Mouse (Mus musculus) mouse embryonic stem cell (cell line): Measurements from ENCODE around the gene Gm19684.
"Not testable (repeated sequence)": the region's sequence is repeated elsewhere in the genome, so short reads cannot be mapped to it uniquely, and the experiment has no call there.

Source experiments
- in situ Hi-C, 2 experiments: fragments of 300-500 bp; cut with MboI; formaldehyde crosslinking; loops; 1 replicate in 1 of 2; 3 replicates in 1 of 2; pipeline ENCODE4 v1.14.3; 2019 to 2020; ENCODE audit warnings: low sequenced_read_pairs in 2 of 2, low pct_unique_long_range_greater_than_20kb in 1 of 2, mixed read lengths in 1 of 2; ENCODE audit not compliant: unreplicated experiment in 1 of 2

The Gm19684 gene

GRCm38 (mm10) chr17:36168039-36168652 is 46.7 kb downstream of the Gm19684 start, which contains the start of gene Gm8909:
TSS of gene Gm8909 (minus strand) at chr17:36168537.
- in situ Hi-C loops: no loop called here

GRCm38 (mm10) chr17:36169094-36169493 is 47.6 kb downstream of the Gm19684 start:
- in situ Hi-C loops: not testable (repeated sequence)

- in situ Hi-C loops: no loop called here
Measured at GRCm38 (mm10) chr17:36169753-36170152, 48.3 kb downstream of the Gm19684 start.

- in situ Hi-C loops: no loop called here
Measured at GRCm38 (mm10) chr17:36170287-36170814, 48.9 kb downstream of the Gm19684 start.

GRCm38 (mm10) chr17:36176132-36176531 is 54.7 kb downstream of the Gm19684 start:
- in situ Hi-C loops: not testable (repeated sequence)

GRCm38 (mm10) chr17:36178938-36179337 is 57.5 kb downstream of the Gm19684 start:
- in situ Hi-C loops: not testable (repeated sequence)
